Mouse (Mus musculus): ENCODE measurements around the gene Dock4. TPM values are rescaled to one million over a fixed set of nuclear protein-coding genes. Genes with fewer than 3 reads are reported as not detected.

The Dock4 gene
- 5.7 TPM for polyA plus RNA-seq (2014; fragmentation: Illumina TruSeq; extraction: RNeasy Lipid Tissue Mini Kit (QIAGEN cat#74804); ENCODE audit: low read depth, low replicate concordance)

GRCm38 (mm10) chr12:40445648-40446449 lies at the start of gene Dock4, which contains the start of gene Zfp277:
TSS of gene Dock4 (plus strand) at chr12:40445952.
TSS of gene Zfp277 (minus strand) at chr12:40445902.

Other genes starting within 250 kb of the Dock4 start
- gene Lsmem1, start 246.5 kb upstream of the Dock4 start, polyA plus RNA-seq (2014; fragmentation: Illumina TruSeq; extraction: RNeasy Lipid Tissue Mini Kit (QIAGEN cat#74804); ENCODE audit: low read depth, low replicate concordance): 45.9 TPM
- 89.1 TPM for gene Ifrd1, start 197.4 kb upstream of the Dock4 start, polyA plus RNA-seq (2014; fragmentation: Illumina TruSeq; extraction: RNeasy Lipid Tissue Mini Kit (QIAGEN cat#74804); ENCODE audit: low read depth, low replicate concordance)
- gene Zfp277, start 50 bp upstream of the Dock4 start, polyA plus RNA-seq (2014; fragmentation: Illumina TruSeq; extraction: RNeasy Lipid Tissue Mini Kit (QIAGEN cat#74804); ENCODE audit: low read depth, low replicate concordance): 15.0 TPM

Measured in heart, adult 10 weeks (tissue).